Mouse (Mus musculus) small intestine, adult 2 months (tissue): ENCODE results near the gene Erap1. TPM values are rescaled to one million over a fixed set of nuclear protein-coding genes. Genes with fewer than 3 reads are reported as not detected.
"Not testable (repeated sequence)": the region's sequence is repeated elsewhere in the genome, so short reads cannot be mapped to it uniquely, and the experiment has no call there.

ENCODE experiments used
- H3K27ac ChIP-seq: fragments of 200-500 bp; 2 replicates; pipeline ENCODE4 v1.5.1; 2012; ENCODE audit warnings: low read depth, low read length, control low read depth, inconsistent platforms; ENCODE audit not compliant: insufficient read depth
- H3K27me3 ChIP-seq: fragments of 200-500 bp; 2 replicates; pipeline ENCODE4 v1.6.1; 2012; ENCODE audit warnings: mild to moderate bottlenecking, moderate library complexity, low read length, inconsistent platforms; ENCODE audit not compliant: control insufficient read depth, insufficient read depth
- H3K36me3 ChIP-seq: fragments of 200-500 bp; 2 replicates; pipeline ENCODE4 v1.6.1; 2012; ENCODE audit warnings: mild to moderate bottlenecking, low read length, control low read depth, inconsistent platforms; ENCODE audit not compliant: control insufficient read depth, insufficient read depth
- H3K4me1 ChIP-seq: fragments of 200-500 bp; 2 replicates; pipeline ENCODE4 v1.6.1; 2012; ENCODE audit warnings: low read length, inconsistent platforms, mixed read lengths; ENCODE audit not compliant: control insufficient read depth, insufficient read depth, insufficient read length
- H3K4me3 ChIP-seq: fragments of 200-500 bp; 2 replicates; pipeline ENCODE4 v1.5.1; 2012; ENCODE audit warnings: low read depth, mild to moderate bottlenecking, control low read depth, inconsistent platforms, low read length, moderate library complexity
- CTCF ChIP-seq: fragments of 200-500 bp; IDR thresholded peaks from 2 replicates; pipeline ENCODE4 v1.5.1; 2012; ENCODE audit warnings: low read depth, mild to moderate bottlenecking, control low read depth, inconsistent platforms, low read length, moderate library complexity, mixed read lengths; ENCODE audit not compliant: insufficient replicate concordance, insufficient read length; ENCODE audit errors: extremely low read depth
- POLR2A ChIP-seq: fragments of 200-500 bp; IDR thresholded peaks from 2 replicates; pipeline ENCODE4 v1.6.1; 2012; ENCODE audit warnings: low read depth, mild to moderate bottlenecking, control low read depth, inconsistent platforms, low read length, moderate library complexity
- WGBS: fragments of 180-500 bp; shearing (Covaris S2); methylation state at CpG from one replicate; pipeline ENCODE4 v1.1.7; 2018; 5-methylcytosine and 5-hydroxymethylcytosine counted together
- polyA plus RNA-seq: library from polyadenylated mRNA; depleted of rRNA; stranded (reverse); fragments of >200 nt; gene quantifications from 2 replicates; pipeline ENCODE4 v1.2.3, GENCODE M21; 2012; rRNA removed

Gene Erap1
- polyA plus RNA-seq, result 7.6 and 16.2 TPM in 2 replicates

DNA sequence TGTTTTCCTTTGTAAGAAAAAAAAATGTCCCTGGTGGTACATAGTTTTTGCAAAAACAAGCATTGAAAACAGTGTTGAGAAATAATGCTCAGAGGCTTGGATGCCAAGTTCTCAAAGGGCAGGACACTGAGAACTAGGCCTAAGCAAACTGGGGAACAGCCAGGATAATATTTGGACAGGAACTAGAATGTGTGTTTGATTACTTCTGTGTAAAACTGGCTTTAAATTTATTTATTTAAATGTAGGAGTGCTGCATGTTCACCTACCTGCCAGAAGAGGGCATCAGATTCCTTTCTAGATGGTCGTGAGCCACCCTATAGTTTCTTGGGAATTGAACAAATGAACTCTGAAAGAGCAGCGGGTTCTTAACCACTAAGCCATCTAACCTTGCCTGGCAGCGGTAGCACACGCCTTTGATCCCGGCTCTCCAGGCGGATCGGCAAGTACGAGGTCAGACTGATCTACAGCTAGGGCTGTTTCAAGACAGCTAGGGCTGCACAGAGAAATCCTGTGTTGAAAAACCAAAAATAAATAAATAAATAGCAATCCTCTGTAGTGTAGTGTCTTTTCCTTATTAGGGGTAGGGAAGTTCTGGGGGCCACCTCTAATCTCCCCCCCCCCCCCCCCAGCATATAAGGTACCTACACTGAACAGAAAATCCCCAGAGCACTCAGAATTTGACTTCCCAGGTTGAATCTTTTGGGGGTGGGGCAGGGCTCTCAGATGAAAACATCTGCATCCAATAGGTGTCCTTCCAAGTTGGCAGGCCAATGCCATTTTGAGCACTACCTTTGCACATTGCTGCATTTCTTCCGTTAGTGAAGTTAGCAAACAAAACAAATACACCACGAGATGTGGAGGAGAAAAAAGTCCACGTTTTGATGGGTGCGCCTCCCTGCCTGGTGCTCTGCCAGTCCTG lies at the start of gene Erap1:
TSS of gene Erap1 (plus strand) at position 776 of the 919 bp plus-strand sequence.
- Histone ChIP-seq H3K4me1 (no peaks in the 10 kb centered on the region), H3K27me3 (no peaks in the 10 kb centered on the region), H3K36me3 (no peaks in the 10 kb centered on the region; the same call in 1 of the 2 replicates), H3K4me3 (peak within 1 kb of the TSS; percentile 84), H3K27ac (peak within 1 kb of the TSS; percentile 95)
- under 1% methylated on average over 12 of the region's 12 CpGs for WGBS
- TF ChIP-seq CTCF (peak; percentile 43; the same call in 1 of the 2 replicates), POLR2A (no peak)

DNA sequence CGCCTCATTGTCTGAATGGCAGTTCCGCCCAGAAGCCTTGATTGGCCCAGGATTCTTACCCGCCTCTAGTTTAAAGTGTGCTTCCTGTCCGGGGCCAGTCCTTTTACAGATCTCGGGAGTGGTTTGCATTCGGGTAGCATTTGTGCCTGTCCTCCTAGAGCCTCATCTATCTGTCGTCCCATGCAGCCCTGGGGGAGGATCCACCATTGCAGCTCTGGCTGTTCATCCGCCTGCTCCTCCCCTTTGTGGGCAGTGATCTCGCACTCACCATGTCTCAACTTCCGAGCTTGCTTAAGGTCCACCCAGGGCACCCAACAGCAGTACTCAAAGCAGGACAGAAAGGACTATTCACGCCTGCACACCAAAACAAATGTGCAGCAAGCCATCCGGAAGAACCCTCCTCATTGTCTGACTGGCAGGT lies 48.0 kb upstream of the Erap1 start:
- 63% methylated on average over 12 of the region's 12 CpGs for WGBS
- not testable (repeated sequence) for H3K27me3 ChIP-seq, H3K27ac ChIP-seq, H3K4me1 ChIP-seq, H3K4me3 ChIP-seq, H3K36me3 ChIP-seq

DNA sequence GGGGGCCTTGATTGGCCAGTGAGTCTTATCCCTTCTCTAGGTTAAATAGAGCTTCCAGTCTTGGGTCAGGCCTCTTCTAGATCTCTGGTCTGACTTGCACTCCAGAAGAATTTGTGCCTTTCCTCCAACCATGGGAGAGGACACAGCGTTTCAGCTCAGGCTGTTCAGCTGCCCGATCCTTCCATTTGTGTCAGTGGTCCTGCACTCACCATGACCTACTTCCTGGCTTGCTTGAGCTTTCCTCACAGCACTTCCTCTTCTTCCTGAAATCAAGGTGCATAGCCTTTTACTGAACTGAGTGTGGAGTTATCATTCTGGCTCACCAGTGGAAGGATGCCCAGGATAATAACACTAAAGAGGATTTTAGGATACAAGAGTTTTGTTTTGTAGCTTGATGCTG lies 47.5 kb upstream of the Erap1 start:
- H3K27me3 ChIP-seq, H3K4me1 ChIP-seq, H3K4me3 ChIP-seq, H3K36me3 ChIP-seq, H3K27ac ChIP-seq: not testable (repeated sequence)
- 84% methylated on average over 2 of the region's 2 CpGs for WGBS

DNA sequence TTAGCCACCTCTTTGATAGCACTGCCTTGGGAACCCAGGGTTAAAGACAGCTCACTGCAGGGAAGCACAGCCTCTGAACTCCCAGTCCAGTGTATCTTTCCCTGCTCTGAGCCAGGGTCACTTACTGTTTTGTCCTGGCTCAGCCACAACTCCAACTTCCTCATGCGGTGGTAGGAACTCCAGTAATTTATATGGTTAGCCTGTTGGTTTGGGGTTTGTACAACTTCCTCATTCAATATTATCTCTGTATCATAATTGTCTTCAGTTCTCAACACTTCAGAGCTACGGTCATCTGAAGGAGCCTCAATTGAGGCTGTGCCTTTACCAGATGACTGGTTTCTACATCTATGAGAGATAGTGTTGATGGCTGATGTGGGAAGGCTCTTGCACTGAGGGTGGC lies 42.3 kb upstream of the Erap1 start:
- H3K36me3 ChIP-seq, H3K4me3 ChIP-seq, H3K27ac ChIP-seq, H3K4me1 ChIP-seq, H3K27me3 ChIP-seq: not testable (repeated sequence)
- 66% methylated on average over 2 of the region's 2 CpGs for WGBS

DNA sequence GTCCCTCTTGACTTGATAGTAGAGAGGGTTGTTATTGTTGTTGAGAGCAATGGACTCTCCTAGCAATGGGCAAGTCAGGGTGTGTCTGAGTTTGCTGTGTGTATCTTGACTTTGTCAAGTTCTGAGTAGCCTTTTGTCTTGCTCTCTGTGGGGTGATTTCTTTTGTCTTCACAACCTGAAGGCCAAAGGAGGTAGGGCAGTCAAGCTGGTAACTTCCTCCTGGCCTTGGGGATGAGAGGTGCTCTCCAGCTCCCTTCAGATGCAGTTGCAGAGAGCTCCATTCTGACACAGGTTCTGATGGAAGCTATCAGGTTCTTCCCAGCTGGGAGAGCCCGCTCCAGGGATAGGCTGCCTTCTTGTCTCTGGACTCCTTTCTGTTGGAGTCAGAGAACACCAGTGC lies 37.6 kb upstream of the Erap1 start:
- not testable (repeated sequence) for H3K27ac ChIP-seq, H3K27me3 ChIP-seq, H3K4me3 ChIP-seq, H3K4me1 ChIP-seq, H3K36me3 ChIP-seq
- 93% methylated on average over 1 of the region's 1 CpGs for WGBS

DNA sequence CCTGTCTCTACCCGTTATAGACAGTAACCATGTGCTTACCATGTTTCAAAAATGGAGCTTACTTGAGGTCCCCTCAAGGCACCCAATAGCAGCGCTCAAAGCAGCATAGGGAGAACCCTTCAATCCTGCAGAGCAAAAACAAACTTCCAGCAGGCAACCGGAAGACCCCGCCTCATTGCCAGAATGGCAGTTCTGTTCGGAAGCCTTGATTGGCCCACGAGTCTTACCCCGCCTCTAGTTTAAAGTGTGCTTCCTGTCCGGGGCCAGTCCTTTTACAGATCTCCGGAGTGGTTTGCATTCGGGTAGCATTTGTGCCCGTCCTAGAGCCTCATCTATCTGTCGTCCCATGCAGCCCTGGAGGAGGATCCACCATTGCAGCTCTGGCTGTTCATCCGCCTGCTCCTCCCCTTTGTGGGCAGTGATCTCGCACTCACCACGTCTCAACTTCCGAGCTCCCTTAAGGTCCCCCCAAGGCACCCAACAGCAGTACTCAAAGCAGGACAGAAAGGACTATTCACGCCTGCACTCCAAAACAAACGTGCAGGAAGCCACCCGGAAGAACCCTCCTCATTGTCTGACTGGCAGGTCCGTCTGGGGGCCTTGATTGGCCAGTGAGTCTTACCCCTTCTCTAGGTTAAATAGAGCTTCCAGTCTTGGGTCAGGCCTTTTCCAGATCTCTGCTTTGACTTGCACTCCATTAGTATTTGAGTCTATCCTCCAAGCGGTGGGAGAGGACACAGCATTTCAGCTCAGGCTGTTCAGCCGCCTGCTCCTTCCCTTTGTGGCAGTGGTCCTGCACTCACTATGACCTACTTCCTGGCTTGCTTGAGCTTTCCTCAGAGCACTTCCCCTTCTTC lies 22.0 kb upstream of the Erap1 start:
- WGBS, result 10% methylated on average over 22 of the region's 22 CpGs
- peak overlapping the region; percentile 94 for H3K27ac ChIP-seq
- not testable (repeated sequence) for H3K36me3 ChIP-seq, H3K27me3 ChIP-seq, H3K4me1 ChIP-seq
- TF ChIP-seq POLR2A, result peak; percentile 42; the same call in 1 of the 2 replicates
- peak overlapping the region; percentile 93 for H3K4me3 ChIP-seq

DNA sequence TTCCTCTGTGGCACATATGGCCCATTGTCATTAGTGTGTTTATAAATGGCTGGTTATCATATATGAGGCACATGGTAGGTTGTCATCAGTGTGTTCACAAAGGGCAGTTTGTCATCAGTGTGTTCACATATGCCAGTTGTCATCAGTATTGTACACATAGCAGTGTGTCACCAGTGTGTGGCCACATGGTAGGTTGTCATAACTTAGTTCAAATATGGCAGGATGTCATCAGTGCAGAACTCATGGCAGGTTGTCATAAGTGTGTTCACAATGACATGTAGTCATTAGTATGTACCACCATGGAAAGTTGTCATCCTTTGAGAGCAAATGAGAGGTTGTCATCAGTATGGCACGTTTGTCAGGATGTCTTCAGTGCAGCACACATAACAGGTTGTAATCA lies 7.0 kb upstream of the Erap1 start:
- H3K4me1 ChIP-seq, result no peaks in the 10 kb centered on the region

More for the DNA sequence above, 7.0 kb upstream of the Erap1 start:
- no peak overlapping the region for H3K4me3 ChIP-seq
- WGBS, result 58% methylated on average over 1 of the region's 1 CpGs
- H3K36me3 ChIP-seq, result no peaks in the 10 kb centered on the region
- TF ChIP-seq CTCF (no peak), POLR2A (no peak)
- no peak overlapping the region for H3K27ac ChIP-seq
- H3K27me3 ChIP-seq, result no peaks in the 10 kb centered on the region
